Mouse (Mus musculus) kidney, embryonic 14.5 days (tissue): ENCODE data around the gene Eml5. TPM values are rescaled to one million over a fixed set of nuclear protein-coding genes. Genes with fewer than 3 reads are reported as not detected.

Experiments
- ATAC-seq: fragments of 200-750 bp; cut with Nextera tagmentation; 2 replicates; pipeline ENCODE4 v1.8.0; 2017; ENCODE audit warnings: moderate number of reproducible peaks, mild to moderate bottlenecking, moderate TSS enrichment, moderate library complexity; ENCODE audit not compliant: low FRiP score, low TSS enrichment
- H3K27ac ChIP-seq: fragments of 300-500 bp; sonication (generic); 2 replicates; pipeline ENCODE4 v1.5.1; 2014; ENCODE audit warnings: low read depth, mild to moderate bottlenecking, low read length, moderate library complexity, mixed read lengths
- H3K27me3 ChIP-seq: fragments of 300-500 bp; sonication (generic); 2 replicates; pipeline ENCODE4 v1.6.1; 2014; ENCODE audit warnings: mild to moderate bottlenecking, low read length; ENCODE audit not compliant: control insufficient read depth, insufficient read depth
- H3K36me3 ChIP-seq: fragments of 300-500 bp; sonication (generic); 2 replicates; pipeline ENCODE4 v1.6.1; 2014; ENCODE audit warnings: low read length, mixed read lengths; ENCODE audit not compliant: control insufficient read depth, insufficient read depth
- H3K4me1 ChIP-seq: fragments of 300-500 bp; sonication (generic); 2 replicates; pipeline ENCODE4 v1.6.1; 2014; ENCODE audit warnings: low read length, mixed read lengths; ENCODE audit not compliant: control insufficient read depth, insufficient read depth
- H3K4me2 ChIP-seq: fragments of 300-500 bp; sonication (generic); replicated peaks from 2 replicates; pipeline ENCODE4 v1.6.1; 2014; ENCODE audit warnings: low read depth, mild to moderate bottlenecking, low read length
- H3K4me3 ChIP-seq: fragments of 300-500 bp; sonication (generic); 2 replicates; pipeline ENCODE4 v1.5.1; 2014; ENCODE audit warnings: mild to moderate bottlenecking, low read length
- H3K9ac ChIP-seq: fragments of 300-500 bp; sonication (generic); 2 replicates; pipeline ENCODE4 v1.6.1; 2014; ENCODE audit warnings: low read depth, mild to moderate bottlenecking, low read length, moderate library complexity
- H3K9me3 ChIP-seq: fragments of 300-500 bp; sonication (generic); 2 replicates; pipeline ENCODE4 v1.6.1; 2016; ENCODE audit warnings: low read length; ENCODE audit not compliant: control insufficient read depth
- WGBS: fragments of 180-500 bp; shearing (Covaris S2); extraction: QIAGEN DNeasy Blood & Tissue Kit; methylation state at CpG from one replicate; pipeline ENCODE4 v1.1.7; 2014; 5-methylcytosine and 5-hydroxymethylcytosine counted together
- polyA plus RNA-seq: library from polyadenylated mRNA; unstranded; fragments of >200 nt; fragmentation: Nextera tagmentation; extraction: Ambion mirVana; gene quantifications from 2 replicates; pipeline ENCODE4 v1.2.1, GENCODE M21; 2014

Gene Eml5
- polyA plus RNA-seq, 1 experiment from 2014 or later: 3.6 TPM

DNA sequence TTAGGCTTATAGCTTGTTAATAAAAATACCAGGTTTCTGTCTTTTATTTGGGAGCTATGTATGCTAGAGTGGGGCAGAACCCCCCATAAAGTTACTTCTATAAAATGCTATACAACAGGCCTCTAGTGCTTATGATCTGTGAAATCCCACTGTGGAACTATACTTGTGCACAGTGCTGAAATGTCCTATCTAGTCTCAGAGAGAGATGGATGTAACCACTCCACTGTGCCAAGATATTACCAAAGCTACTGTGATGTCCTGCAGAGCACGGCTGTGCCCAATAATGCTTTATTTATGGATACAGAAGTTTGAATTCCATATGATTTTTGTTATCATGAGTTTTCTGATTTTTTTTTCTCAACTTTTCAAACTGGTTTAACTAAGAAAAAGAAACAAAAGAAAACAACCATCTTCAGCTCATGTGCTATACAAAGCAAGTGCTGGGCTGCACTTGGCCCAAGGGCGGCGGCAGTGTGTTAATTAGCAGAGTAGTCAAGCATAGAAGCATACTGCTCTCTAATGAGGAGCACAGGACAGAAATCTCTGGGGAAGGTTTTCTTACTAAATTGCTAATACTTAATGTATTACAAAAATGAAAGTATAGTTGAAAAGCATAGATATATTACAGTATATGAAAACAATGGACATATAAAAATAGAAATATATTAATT, 97.1 kb downstream of the Eml5 start:
- no peak overlapping the region for H3K9ac ChIP-seq
- ATAC-seq: no peak

DNA sequence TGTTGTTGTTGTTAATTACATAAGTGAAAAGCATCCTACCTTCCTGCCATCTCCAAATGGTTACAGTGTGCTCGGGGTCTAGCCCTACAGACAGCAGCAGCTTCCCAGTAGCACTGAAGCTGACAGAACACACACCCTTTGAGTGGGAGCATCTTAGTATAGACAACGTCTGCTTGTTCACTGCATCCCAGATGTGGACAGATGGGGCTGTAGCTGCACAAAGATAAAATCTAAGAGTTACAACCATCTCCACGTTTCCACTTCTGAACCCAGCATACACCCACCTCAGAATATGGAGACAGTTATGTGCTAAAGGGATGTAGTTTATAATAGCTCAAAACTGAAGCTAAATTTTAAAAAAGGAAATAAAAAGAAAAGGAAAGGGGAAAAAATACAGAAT, 99.0 kb downstream of the Eml5 start:
- H3K4me2 ChIP-seq: no peak overlapping the region
- peaks cover 2% of the 10 kb centered on the region; the same call in 1 of the 2 replicates for H3K36me3 ChIP-seq
- no peak overlapping the region for H3K9ac ChIP-seq
- H3K9me3 ChIP-seq: no peaks in the 10 kb centered on the region
- no peak for ATAC-seq
- no peaks in the 10 kb centered on the region for H3K27me3 ChIP-seq
- H3K4me3 ChIP-seq: no peak overlapping the region
- WGBS: 73% methylated on average over 3 of the region's 3 CpGs
- no peaks in the 10 kb centered on the region for H3K4me1 ChIP-seq
- H3K27ac ChIP-seq: no peak overlapping the region

More for the DNA sequence above, 97.1 kb downstream of the Eml5 start:
- WGBS: 78% methylated on average over 3 of the region's 3 CpGs
- Histone ChIP-seq H3K36me3 (no peaks in the 10 kb centered on the region), H3K4me1 (no peaks in the 10 kb centered on the region), H3K27ac (no peak overlapping the region), H3K9me3 (no peaks in the 10 kb centered on the region), H3K4me2 (no peak overlapping the region), H3K4me3 (no peak overlapping the region), H3K27me3 (no peaks in the 10 kb centered on the region)

DNA sequence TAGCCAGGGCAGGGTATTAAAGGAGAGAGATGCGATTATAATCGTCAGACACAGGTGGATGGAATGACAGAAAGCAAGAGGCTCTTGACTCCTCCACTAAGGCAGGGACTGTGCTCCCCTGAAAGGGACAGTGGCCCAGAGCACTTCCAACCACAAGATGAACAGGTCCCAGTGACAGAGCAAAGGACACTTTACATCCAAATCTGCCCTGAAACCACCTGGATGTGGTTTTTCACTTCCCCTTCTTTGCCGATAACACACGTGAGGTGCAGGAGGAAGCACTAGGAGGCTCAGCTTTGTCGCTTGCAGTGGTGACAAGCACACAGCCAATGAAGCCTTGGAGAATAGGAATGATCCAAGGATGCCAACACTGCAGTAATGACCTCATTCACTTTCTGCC, 101.0 kb downstream of the Eml5 start:
- WGBS: 88% methylated on average over 5 of the region's 5 CpGs
- no peak for ATAC-seq
- no peaks in the 10 kb centered on the region for H3K9me3 ChIP-seq
- H3K9ac ChIP-seq: no peak overlapping the region
- H3K4me2 ChIP-seq: no peak overlapping the region
- H3K4me1 ChIP-seq: no peaks in the 10 kb centered on the region
- no peak overlapping the region for H3K4me3 ChIP-seq
- no peak overlapping the region for H3K27ac ChIP-seq
- peaks cover 5% of the 10 kb centered on the region; the same call in 1 of the 2 replicates for H3K36me3 ChIP-seq
- no peaks in the 10 kb centered on the region for H3K27me3 ChIP-seq

DNA sequence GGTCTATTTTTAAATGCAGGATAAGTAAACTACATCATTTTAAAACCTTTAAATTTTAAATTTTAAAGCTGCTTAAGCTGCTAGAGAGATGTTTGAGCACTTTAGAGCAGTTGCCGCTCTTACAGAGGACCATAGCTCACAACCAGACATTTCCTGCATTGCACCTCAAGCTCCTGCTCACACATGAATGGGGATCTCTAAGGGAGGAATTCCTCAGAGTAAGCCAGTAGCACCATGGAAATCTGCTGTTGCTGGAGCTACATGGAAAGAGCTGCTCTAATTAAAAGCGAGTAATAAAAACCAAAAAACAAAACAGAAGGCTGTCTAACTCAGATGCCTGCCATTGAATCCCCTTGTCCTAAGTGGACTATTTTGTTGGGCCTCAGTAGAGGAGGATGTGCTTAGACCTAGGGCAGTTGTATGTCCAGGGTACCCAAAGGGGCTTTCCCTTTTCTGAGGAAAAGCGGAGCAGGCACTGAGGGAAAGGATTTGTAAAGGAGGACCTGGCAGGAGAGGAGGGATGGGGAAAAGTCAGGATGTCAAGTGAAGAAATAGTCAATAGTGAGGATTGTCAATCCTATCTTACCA, 105.5 kb downstream of the Eml5 start:
- no peaks in the 10 kb centered on the region for H3K9me3 ChIP-seq
- no peak for ATAC-seq
- H3K36me3 ChIP-seq: peaks cover 36% of the 10 kb centered on the region
- H3K4me3 ChIP-seq: no peak overlapping the region
- no peak overlapping the region for H3K4me2 ChIP-seq
- H3K9ac ChIP-seq: no peak overlapping the region
- no peak overlapping the region for H3K27ac ChIP-seq
- H3K4me1 ChIP-seq: no peaks in the 10 kb centered on the region
- WGBS: 98% methylated on average over 3 of the region's 3 CpGs
- no peaks in the 10 kb centered on the region for H3K27me3 ChIP-seq

DNA sequence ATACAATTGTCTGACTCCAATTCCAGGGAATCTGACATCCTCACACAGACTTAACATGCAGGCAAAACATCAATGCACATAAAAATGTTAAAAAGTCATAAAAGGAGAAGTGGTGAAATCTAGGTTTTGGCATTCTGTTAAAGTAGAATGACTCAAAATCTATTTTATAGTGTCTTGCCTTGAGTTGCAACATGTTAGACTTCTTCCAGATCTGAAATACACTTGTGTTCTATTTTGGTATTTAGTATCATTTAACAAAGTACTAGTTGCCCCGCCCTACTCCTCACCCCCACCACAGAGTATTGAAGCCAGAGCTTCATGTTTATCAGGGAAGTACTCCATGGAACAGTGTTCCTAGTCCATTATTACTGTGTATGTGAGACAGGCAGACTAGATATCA, 117.0 kb downstream of the Eml5 start:
- no peak overlapping the region for H3K9ac ChIP-seq
- H3K27me3 ChIP-seq: no peaks in the 10 kb centered on the region
- H3K4me3 ChIP-seq: no peak overlapping the region
- peaks cover 89% of the 10 kb centered on the region for H3K36me3 ChIP-seq
- no peaks in the 10 kb centered on the region for H3K4me1 ChIP-seq
- no peaks in the 10 kb centered on the region for H3K9me3 ChIP-seq
- H3K27ac ChIP-seq: no peak overlapping the region
- no peak overlapping the region for H3K4me2 ChIP-seq
- 100% methylated on average over 1 of the region's 1 CpGs for WGBS
- no peak for ATAC-seq

DNA sequence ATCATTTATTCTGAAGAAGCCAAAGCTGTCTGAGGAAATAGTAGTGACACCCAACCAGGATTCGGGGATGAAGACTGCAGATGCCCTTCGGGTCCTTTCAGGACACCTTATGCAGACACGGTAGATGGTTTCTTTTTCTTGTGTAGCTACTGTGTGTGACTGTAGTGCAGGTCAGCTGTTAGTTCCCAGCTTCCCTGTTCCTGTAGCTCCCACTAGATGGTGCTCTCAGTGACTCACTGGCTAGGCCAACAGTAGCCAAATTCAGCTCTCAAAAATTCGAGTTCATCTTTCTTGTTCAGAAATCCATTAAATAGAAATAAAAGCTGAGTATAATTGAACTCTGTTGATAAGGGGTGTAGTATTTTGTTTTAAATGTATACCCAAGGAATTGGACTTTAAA, 122.1 kb downstream of the Eml5 start:
- ATAC-seq: no peak
- Histone ChIP-seq H3K9me3 (no peaks in the 10 kb centered on the region), H3K4me2 (no peak overlapping the region), H3K27me3 (no peaks in the 10 kb centered on the region), H3K36me3 (peaks cover 89% of the 10 kb centered on the region), H3K4me1 (no peaks in the 10 kb centered on the region), H3K9ac (no peak overlapping the region), H3K4me3 (no peak overlapping the region), H3K27ac (no peak overlapping the region)
- WGBS: 80% methylated on average over 4 of the region's 4 CpGs

DNA sequence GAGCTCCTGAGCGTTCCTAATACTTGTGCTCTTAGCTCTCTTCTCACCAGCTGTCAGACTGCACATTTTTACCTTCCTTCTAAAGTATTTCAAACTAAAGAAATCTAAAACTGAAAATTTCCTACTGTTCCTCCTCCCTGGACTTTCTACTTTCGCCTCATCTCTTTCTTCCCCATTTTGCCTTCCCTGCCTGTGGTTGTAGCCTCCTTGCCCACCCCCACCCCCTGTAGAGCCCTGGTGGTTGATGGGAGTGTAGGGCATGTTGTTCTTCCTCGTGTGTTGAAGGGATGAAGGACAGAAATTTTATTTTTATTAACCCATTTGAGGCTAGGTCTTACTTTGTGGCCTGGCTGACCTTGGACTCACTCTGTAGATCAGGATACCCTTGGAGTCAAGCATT, 123.8 kb downstream of the Eml5 start:
- no peak overlapping the region for H3K9ac ChIP-seq
- H3K27me3 ChIP-seq: no peaks in the 10 kb centered on the region
- no peaks in the 10 kb centered on the region for H3K9me3 ChIP-seq
- ATAC-seq: no peak
- 84% methylated on average over 3 of the region's 3 CpGs for WGBS
- H3K27ac ChIP-seq: no peak overlapping the region
- H3K4me3 ChIP-seq: no peak overlapping the region
- no peak overlapping the region for H3K4me2 ChIP-seq
- no peaks in the 10 kb centered on the region for H3K4me1 ChIP-seq
- peaks cover 84% of the 10 kb centered on the region for H3K36me3 ChIP-seq

DNA sequence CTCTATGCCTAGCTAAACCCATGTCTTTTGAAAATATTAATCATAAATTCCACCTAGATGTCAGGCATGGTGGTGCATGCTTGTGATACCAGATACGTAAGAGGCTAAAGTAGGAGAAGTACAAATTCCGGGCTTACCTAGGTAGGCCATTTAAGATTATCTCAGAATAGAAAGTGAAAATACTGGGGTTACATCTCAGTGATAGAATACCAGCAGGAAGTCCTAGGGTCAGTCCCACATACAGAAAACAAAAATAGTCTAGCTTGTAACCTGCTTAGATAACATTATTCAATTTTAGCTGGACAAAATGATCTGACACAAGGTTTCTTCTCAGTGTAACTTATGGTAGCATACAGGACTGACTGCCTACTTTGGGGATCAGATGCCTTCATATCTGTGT, 135.0 kb downstream of the Eml5 start:
- no peak overlapping the region for H3K9ac ChIP-seq
- peaks cover 87% of the 10 kb centered on the region for H3K36me3 ChIP-seq
- no peak for ATAC-seq
- H3K4me3 ChIP-seq: no peak overlapping the region
- no peak overlapping the region for H3K27ac ChIP-seq
- 93% methylated on average over 2 of the region's 2 CpGs for WGBS
- no peaks in the 10 kb centered on the region for H3K9me3 ChIP-seq
- H3K27me3 ChIP-seq: no peaks in the 10 kb centered on the region
- no peaks in the 10 kb centered on the region for H3K4me1 ChIP-seq
- H3K4me2 ChIP-seq: no peak overlapping the region

DNA sequence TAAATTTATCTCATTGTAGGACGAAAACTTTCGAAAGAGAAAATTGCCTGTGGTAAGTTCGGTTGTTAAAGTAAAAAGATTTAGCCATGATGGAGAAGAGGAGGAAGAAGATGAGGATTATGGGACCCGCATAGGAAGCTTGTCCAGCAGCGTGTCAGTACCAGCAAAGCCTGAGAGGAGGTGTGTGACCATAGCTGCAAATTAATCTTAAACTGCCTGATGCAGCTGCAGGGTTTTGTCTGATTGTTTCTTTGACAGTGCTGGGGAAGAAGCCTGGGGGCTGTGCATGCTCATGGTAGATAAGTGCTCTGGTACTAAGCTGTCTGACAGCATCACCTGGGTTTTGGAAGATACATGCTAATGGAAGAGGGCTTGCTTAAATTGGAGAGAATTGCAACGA, 141.6 kb downstream of the Eml5 start:
- ATAC-seq: no peak

More for the DNA sequence above, 141.6 kb downstream of the Eml5 start:
- Histone ChIP-seq H3K4me3 (no peak overlapping the region), H3K9ac (no peak overlapping the region), H3K27me3 (no peaks in the 10 kb centered on the region), H3K27ac (no peak overlapping the region), H3K4me2 (no peak overlapping the region), H3K9me3 (no peaks in the 10 kb centered on the region), H3K4me1 (no peaks in the 10 kb centered on the region), H3K36me3 (peaks cover 86% of the 10 kb centered on the region)
- 92% methylated on average over 6 of the region's 6 CpGs for WGBS
